Mouse (Mus musculus) forelimb bud, embryonic 11.5 days (tissue): ENCODE data around the gene Arl10.
A peak's percentile ranks its signal among the peaks of the same experiment; 100 is the strongest.

Source experiments
- DNase-seq: peaks from one replicate; pipeline ENCODE4 v3.0.0-alpha.2; 2012; ENCODE audit warnings: low read depth, low spot score

Gene Arl10

DNA sequence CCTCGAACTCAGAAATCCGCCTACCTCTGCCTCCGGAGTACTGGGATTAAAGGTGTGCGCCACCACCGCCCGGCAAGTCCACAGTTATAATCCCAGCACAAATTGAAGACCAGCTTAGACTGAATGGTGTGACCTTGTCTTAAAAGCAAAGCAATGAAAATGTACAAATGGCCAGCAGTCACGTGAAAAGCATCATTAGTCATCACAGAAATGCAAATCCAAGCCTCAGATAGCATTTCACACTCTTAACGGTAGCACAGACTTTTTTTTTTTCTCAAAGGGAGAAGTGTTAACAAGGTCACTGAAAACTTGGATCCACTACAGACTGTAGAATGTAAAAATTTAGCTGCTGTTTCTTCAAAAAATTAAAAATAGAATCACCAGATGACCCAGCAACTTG, 41.5 kb downstream of the Arl10 start:
- DNase-seq: no peak

DNA sequence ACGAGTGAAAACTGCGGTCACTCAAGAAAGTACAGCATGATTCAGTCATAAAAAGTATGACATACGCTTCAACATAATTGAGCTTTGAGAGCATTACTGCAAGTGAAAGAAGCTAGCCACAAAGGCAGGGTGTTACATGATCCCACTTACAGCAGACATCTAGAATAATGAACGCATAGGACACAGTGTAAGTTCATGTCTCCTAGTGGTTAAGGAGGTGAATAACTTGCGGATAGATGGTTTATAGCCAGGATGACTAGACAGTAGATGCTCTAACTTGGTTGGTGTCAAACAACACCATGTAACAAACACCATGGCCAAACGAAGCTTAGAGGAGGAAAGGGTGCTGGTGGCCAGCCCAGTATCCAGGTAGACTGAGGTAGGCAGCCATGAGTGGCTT, 42.2 kb downstream of the Arl10 start:
- DNase-seq: no peak

DNA sequence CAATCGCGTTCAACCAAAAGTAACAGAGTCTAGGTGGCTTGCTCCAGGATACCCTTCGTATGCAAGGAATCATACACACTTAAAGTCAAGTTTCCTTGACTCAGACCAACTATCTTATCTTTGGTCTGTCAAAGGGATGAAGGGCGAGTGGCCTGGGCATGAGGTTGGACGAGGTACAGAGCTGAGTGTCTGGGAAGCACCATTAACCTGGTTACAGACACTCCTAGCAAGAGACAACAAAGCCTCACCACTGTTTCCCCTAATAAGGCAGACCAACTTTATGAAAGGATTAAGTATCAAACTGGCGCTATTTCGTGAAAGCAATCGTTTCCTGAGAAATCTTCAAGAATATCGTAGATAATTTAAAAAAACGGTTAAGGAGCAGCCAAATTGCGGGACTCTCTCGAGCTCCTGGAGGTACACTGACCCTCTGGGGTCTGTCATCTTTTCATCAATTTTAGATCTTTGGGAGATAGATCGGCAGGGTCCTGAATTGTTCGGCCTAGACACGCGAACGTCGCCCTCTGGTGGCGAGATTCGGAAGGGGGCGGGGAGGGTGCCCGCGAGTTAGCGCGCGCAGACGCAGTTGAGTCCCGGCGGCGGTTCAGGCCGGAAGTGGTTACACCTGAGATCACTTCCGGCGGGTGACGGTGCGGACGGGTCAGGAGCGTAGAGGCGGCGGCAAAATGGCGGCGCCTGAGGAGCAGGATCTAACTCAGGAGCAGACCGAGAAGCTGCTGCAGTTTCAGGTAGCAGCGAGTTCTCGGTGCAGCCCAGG, 46.5 kb downstream of the Arl10 start, which contains the start of gene Faf2:
Faf2 (plus strand) TSS at position 630 of the 778 bp plus-strand sequence.
- DNase-seq: peak; percentile 97

GRCm38 (mm10) chr13:54621960-54622521, 47.2 kb downstream of the Arl10 start:
- peak; percentile 24 for DNase-seq

DNA sequence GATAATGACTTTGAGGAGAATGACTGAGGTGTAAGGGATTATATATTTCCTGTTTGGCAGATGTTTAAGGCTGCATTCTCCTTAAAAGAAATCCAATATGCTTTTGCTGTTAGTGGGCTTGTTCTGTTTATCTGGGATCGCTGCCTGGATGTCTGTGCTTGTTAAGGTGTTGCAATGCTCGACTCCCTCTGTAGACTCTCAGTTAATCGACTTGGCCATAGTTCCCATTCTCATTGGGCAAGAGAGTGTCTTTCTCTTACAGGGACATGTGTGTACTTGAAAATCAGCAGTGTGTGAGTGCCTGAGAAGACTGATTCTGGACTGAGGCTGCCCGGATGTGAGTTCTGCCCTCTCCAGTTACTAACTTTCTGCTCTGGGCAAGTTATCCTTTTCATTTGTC, 54.3 kb downstream of the Arl10 start:
- DNase-seq: no peak
